Mouse (Mus musculus) limb, embryonic 10.5 days (tissue): ENCODE data around the gene Prdm10. TPM values are rescaled to one million over a fixed set of nuclear protein-coding genes. Genes with fewer than 3 reads are reported as not detected.

Source experiments
- DNase-seq: peaks from one replicate; pipeline ENCODE4 v3.0.0-alpha.2; 2017; ENCODE audit warnings: low spot score
- H3K27ac ChIP-seq: fragments of 300-500 bp; sonication (generic); 2 replicates; pipeline ENCODE4 v1.5.1; 2016; ENCODE audit warnings: mild to moderate bottlenecking
- H3K27me3 ChIP-seq: fragments of 300-500 bp; sonication (generic); 2 replicates; pipeline ENCODE4 v1.6.1; 2016; ENCODE audit warnings: low read depth, mild to moderate bottlenecking; ENCODE audit not compliant: poor library complexity, severe bottlenecking
- H3K36me3 ChIP-seq: fragments of 300-500 bp; sonication (generic); 2 replicates; pipeline ENCODE4 v1.6.1; 2016; ENCODE audit warnings: mild to moderate bottlenecking, moderate library complexity
- H3K4me1 ChIP-seq: fragments of 300-500 bp; sonication (generic); 2 replicates; pipeline ENCODE4 v1.6.1; 2016
- H3K4me3 ChIP-seq: fragments of 300-500 bp; sonication (generic); 2 replicates; pipeline ENCODE4 v1.5.1; 2016; ENCODE audit warnings: mild to moderate bottlenecking, moderate library complexity
- H3K9me3 ChIP-seq: fragments of 300-500 bp; sonication (generic); replicated peaks from 2 replicates; pipeline ENCODE4 v1.6.1; 2016; ENCODE audit warnings: mild to moderate bottlenecking
- WGBS: fragments of 180-500 bp; shearing (Covaris S2); methylation state at CpG from one replicate; pipeline ENCODE4 v1.1.7; 2016; 5-methylcytosine and 5-hydroxymethylcytosine counted together
- polyA plus RNA-seq: library from polyadenylated mRNA; unstranded; fragments of >200 nt; fragmentation: Nextera tagmentation; extraction: Ambion mirVana; gene quantifications from 2 replicates; pipeline ENCODE4 v1.2.1, GENCODE M21; 2016

Prdm10 gene
- polyA plus RNA-seq, 1 experiment from 2014 or later: 7.3 TPM

DNA sequence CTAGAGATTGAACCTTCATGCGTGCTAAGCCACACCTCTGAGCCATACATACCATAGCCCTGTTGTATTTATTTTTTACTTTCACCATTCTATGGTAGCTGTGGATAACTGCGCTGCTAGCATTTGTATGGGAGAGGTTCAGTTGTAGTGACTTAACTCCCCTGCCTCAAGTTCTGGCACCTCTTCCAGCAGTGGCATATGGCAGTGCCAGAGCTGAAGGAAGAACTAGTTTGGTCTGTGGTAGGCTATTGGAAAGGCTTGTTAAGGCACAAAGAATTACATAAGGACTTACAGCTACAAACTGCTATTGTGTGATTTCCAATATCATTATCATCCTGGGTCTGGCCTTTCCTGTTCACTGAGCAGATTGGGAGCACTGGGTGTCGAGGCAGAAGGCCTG lies 16.0 kb downstream of the Prdm10 start:
- Histone ChIP-seq H3K36me3 (no peaks in the 10 kb centered on the region), H3K4me1 (peaks cover 13% of the 10 kb centered on the region), H3K9me3 (no peaks in the 10 kb centered on the region), H3K27me3 (no peaks in the 10 kb centered on the region), H3K4me3 (no peak overlapping the region), H3K27ac (no peak overlapping the region)
- WGBS: 92% methylated on average over 3 of the region's 3 CpGs
- no peak for DNase-seq

DNA sequence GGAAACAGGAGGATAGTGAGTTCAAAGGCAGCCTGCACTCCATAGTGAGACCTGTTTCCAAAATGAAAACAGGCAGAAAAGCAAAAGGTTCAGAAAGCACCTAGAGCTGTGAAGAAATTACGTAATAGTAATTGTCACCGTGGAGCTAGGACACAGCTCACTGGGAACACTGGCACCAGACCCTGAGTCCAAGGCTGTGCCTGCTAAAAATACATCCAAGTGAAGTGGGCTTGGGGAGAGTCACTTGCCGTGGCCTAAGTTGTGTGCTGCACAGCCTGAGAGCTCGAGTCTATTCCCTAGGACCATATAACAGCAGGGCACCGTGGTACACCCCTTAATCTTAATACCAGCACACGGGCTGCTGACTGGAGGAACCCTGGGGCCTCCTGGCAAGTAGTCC lies 18.4 kb downstream of the Prdm10 start:
- no peak for DNase-seq
- H3K9me3 ChIP-seq: no peaks in the 10 kb centered on the region
- H3K27ac ChIP-seq: no peak overlapping the region
- H3K27me3 ChIP-seq: no peaks in the 10 kb centered on the region
- WGBS: 79% methylated on average over 6 of the region's 6 CpGs
- no peaks in the 10 kb centered on the region for H3K36me3 ChIP-seq
- H3K4me1 ChIP-seq: peaks cover 3% of the 10 kb centered on the region
- no peak overlapping the region for H3K4me3 ChIP-seq

DNA sequence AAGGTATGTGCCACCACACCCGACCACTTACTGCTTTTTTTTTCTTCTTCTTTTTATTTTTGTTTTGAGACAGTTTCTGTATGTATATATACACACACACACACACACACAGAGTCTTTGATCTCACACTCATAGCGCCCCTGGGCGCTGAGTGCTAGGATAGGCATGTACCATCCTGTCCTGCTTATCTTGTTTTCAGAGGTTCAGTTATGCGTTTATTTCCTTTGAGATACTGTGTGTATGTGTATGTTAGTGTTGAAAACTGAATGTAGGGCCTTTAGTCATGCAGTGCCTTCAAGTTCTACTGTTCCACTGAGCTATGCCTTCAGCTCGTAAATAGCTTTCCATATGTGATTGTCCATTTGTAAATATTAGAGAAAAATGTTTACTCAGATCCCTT lies 20.2 kb downstream of the Prdm10 start:
- DNase-seq: no peak
- Histone ChIP-seq H3K4me3 (no peak overlapping the region), H3K27ac (no peak overlapping the region), H3K27me3 (no peaks in the 10 kb centered on the region), H3K9me3 (no peaks in the 10 kb centered on the region), H3K36me3 (no peaks in the 10 kb centered on the region), H3K4me1 (peaks cover 3% of the 10 kb centered on the region)
- 88% methylated on average over 5 of the region's 5 CpGs for WGBS

DNA sequence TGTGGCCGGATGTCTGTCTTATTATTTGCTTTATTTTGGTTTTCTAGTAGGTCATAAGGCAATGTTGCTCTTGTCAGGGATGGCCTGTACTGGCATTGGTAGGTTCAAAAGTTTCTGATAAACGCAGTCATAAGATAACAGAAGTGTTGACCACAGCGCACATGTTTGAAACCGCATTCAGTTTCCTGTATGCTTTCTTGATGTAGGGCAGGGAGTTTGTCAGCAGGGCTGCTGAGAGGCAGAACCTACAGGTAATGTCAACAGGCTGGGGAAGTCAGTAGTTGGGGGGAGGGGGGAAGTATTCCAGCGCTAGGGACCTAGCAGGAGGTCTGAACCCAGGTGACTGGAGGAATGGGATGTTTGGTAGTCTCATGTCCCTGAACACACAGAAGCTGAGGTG lies 20.8 kb downstream of the Prdm10 start:
- Histone ChIP-seq H3K27me3 (no peaks in the 10 kb centered on the region), H3K4me1 (peaks cover 3% of the 10 kb centered on the region), H3K36me3 (no peaks in the 10 kb centered on the region), H3K9me3 (no peaks in the 10 kb centered on the region), H3K27ac (no peak overlapping the region), H3K4me3 (no peak overlapping the region)
- DNase-seq: no peak
- 79% methylated on average over 5 of the region's 5 CpGs for WGBS

DNA sequence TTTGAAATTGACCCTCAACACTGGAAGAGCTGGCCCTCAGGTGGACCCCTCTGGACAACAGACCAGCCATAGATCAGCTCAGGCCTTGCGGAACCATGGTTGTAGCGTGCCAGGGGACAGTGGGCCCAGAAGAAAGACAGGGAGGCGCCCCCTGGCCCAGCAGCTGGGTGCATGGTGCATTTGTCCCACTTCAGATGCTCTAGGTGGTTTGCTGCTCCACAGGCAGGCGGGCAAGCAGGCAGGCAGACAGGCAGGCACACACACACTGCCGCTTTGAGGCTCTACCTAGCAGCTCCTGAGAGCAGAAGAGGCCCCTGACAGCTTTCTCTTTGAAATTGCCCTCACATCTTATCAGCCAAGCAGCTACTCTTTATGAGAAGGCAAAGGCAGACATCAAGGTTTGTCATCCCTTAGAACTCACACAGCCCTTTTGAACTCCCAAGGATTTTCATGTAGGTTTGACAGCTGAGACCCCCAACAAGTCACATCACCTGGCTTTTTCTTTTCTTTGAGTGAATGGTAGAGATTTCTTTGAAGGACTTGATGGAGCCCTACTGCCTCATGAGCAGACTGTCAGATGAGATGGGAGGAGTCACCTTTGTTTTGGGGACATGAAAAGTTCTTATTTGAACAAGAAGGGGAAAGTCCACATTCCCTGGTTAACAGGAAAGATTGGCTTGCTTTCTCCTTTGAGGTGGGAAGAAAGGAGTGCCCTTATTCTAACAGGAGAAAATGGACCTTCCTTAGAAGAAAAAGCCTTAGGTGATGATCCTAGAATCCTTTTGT lies 21.4 kb downstream of the Prdm10 start:
- no peak for DNase-seq
- peaks cover 3% of the 10 kb centered on the region for H3K4me1 ChIP-seq
- WGBS: 79% methylated on average over 5 of the region's 5 CpGs
- H3K27ac ChIP-seq: no peak overlapping the region
- no peak overlapping the region for H3K4me3 ChIP-seq
- H3K9me3 ChIP-seq: no peaks in the 10 kb centered on the region
- peaks cover 2% of the 10 kb centered on the region; the same call in 1 of the 2 replicates for H3K36me3 ChIP-seq
- no peaks in the 10 kb centered on the region for H3K27me3 ChIP-seq

DNA sequence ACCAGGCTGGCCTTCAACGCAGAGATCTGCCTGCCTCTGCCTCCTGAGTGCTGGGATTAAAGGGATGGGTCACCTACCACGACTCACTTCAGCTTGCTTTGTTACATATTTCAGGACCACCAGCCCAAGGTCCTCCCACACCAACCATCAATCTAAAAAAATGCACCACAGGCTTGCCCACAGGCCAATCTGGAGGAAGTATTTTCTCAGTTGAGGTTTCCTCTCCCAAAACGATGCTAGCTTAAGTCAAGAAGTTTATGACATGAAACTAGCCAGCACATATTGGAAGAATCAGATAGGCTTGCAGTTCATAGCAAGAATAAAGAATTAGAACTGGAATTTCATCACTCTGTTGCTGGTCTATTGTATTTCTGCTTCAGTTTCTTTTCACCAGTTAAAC lies 24.0 kb downstream of the Prdm10 start:
- Histone ChIP-seq H3K27ac (no peak overlapping the region), H3K4me3 (no peak overlapping the region), H3K27me3 (no peaks in the 10 kb centered on the region), H3K4me1 (peaks cover 3% of the 10 kb centered on the region), H3K9me3 (no peaks in the 10 kb centered on the region), H3K36me3 (peaks cover 2% of the 10 kb centered on the region; the same call in 1 of the 2 replicates)
- DNase-seq: no peak
- 85% methylated on average over 3 of the region's 3 CpGs for WGBS

DNA sequence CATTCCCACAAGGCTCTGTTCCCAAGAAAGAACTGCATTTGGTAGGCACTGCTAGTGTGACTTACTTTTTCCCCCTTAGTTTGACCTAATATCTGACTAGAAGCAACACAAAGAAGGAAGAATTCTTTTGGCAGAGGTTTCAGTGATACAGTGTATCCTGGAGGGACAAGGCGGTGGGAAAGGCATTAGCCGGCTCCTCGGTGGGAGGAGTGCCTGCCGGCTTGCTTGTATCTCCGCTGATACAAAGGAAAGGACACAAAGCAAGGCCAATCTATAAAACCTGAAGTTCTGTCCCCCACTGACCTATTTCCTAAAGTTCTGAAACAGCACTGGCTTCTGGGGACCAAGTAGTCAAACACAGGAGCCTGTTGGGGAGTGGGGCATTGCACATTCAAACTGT lies 24.8 kb downstream of the Prdm10 start:
- no peaks in the 10 kb centered on the region for H3K27me3 ChIP-seq
- 94% methylated on average over 5 of the region's 5 CpGs for WGBS
- no peak overlapping the region for H3K27ac ChIP-seq
- no peak for DNase-seq
- no peaks in the 10 kb centered on the region for H3K9me3 ChIP-seq
- peaks cover 3% of the 10 kb centered on the region for H3K4me1 ChIP-seq
- H3K36me3 ChIP-seq: peaks cover 2% of the 10 kb centered on the region; the same call in 1 of the 2 replicates
- H3K4me3 ChIP-seq: no peak overlapping the region

DNA sequence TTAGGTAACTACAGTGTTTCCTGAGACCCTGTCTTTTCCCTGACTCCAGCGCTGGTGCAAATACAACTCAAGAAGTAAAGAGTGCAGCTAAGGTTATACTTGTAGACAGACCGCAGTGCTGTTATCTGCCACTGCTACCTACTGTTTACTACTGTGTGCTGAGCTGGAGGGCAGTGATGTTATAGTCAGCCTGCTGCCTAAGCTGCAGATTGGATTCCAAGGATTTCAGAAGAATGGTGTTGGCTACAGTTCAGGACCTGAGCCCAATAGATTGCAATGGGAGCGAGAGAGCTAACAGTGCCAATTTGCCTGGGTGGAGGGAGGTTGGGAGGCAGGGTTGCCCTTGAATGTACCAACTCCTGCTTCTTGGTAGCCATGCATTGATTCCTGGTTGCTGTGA lies 25.5 kb downstream of the Prdm10 start:
- Histone ChIP-seq H3K36me3 (peaks cover 2% of the 10 kb centered on the region; the same call in 1 of the 2 replicates), H3K27me3 (no peaks in the 10 kb centered on the region), H3K4me1 (peaks cover 3% of the 10 kb centered on the region), H3K4me3 (no peak overlapping the region), H3K9me3 (no peaks in the 10 kb centered on the region), H3K27ac (no peak overlapping the region)
- 92% methylated on average over 3 of the region's 3 CpGs for WGBS
- DNase-seq: no peak

DNA sequence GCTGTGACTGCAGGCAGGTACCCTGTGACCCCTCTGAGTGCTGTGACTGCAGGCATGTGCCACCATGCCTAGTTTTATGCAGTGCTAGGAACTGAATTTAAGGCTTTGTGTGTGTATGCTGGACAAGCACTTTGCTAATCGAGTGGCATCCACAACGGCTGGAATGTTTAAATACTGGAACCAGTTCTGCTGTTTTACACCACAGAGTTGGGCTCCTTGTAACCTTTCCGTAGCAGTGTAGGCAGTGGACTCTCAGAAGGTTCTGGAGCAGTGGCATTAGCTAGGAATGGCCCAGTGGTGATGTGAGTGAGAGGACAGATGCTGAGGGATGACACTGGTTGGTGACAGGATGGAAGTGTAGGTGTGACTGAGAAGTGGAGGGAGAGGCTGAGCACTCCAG lies 26.9 kb downstream of the Prdm10 start:
- H3K27ac ChIP-seq: no peak overlapping the region
- DNase-seq: no peak
- H3K4me1 ChIP-seq: no peaks in the 10 kb centered on the region
- peaks cover 2% of the 10 kb centered on the region; the same call in 1 of the 2 replicates for H3K36me3 ChIP-seq
- no peaks in the 10 kb centered on the region for H3K27me3 ChIP-seq
- H3K9me3 ChIP-seq: no peaks in the 10 kb centered on the region
- H3K4me3 ChIP-seq: no peak overlapping the region
- WGBS: 92% methylated on average over 3 of the region's 3 CpGs

DNA sequence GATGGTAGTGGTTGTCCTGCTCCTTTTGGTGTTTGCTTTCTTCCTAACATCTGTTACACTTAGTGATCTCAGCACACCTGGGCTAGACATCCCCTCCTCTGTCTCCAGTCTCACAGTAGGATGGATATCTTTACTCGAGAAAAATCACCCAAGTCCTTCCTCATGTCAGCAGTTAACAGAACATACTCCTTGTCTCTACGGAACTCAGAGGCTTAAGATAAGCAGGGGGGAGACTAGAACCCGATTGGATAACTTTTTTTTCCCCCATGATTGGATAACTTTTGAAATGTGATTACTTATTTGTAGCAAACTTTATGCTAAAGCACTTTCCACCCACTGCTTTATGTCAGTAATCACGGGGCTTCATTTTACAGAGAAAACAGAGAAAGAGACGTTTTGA lies 28.7 kb downstream of the Prdm10 start:
- Histone ChIP-seq H3K4me3 (no peak overlapping the region), H3K4me1 (no peaks in the 10 kb centered on the region), H3K36me3 (peaks cover 2% of the 10 kb centered on the region; the same call in 1 of the 2 replicates), H3K27me3 (no peaks in the 10 kb centered on the region), H3K9me3 (no peaks in the 10 kb centered on the region), H3K27ac (no peak overlapping the region)
- WGBS: 88% methylated on average over 5 of the region's 5 CpGs
- DNase-seq: no peak

DNA sequence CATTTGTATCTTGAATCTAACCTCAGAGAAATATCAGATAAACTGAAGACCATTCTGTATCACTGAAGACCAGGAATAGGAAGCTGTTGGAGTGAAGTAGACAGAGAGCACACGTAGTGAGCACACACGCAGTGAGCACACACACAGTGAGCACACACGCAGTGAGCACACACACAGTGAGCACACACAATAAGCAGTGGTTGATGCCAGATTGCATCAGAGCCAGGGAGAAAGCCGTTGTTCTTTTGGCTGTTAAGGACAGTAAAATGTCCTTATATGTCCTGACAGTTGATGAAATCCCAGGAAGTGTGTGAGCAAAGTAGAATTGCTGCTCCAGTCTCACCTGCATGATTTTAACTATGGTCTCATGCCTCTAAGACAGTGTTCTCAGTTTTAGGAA lies 30.3 kb downstream of the Prdm10 start:
- Histone ChIP-seq H3K4me1 (no peaks in the 10 kb centered on the region), H3K9me3 (no peaks in the 10 kb centered on the region), H3K27ac (no peak overlapping the region), H3K36me3 (peaks cover 2% of the 10 kb centered on the region; the same call in 1 of the 2 replicates), H3K4me3 (no peak overlapping the region), H3K27me3 (no peaks in the 10 kb centered on the region)
- 92% methylated on average over 4 of the region's 4 CpGs for WGBS
- DNase-seq: no peak

DNA sequence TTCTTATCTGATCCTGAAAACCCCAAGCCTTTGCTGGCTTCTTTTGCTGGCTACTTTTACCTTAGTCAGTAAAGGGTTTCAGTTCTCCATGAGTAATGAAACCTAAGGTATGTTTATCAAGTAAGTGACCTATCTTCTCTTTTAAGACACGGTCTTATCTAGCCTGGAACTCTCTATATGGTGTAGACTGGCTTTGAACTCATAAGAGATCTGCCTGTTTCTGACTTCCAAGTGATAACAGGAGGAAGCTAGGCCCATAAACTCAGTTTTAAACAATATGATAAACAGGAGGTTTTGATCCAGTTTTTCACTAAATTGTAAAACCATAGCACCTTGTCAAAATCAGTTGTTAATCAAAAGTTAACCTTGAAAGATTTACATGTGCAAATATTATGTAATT lies 33.5 kb downstream of the Prdm10 start:
- WGBS: 84% methylated on average over 1 of the region's 1 CpGs
- H3K4me3 ChIP-seq: no peak overlapping the region
- H3K9me3 ChIP-seq: no peaks in the 10 kb centered on the region
- no peaks in the 10 kb centered on the region for H3K27me3 ChIP-seq
- no peak for DNase-seq
- no peaks in the 10 kb centered on the region for H3K36me3 ChIP-seq
- H3K27ac ChIP-seq: no peak overlapping the region
- no peaks in the 10 kb centered on the region for H3K4me1 ChIP-seq

DNA sequence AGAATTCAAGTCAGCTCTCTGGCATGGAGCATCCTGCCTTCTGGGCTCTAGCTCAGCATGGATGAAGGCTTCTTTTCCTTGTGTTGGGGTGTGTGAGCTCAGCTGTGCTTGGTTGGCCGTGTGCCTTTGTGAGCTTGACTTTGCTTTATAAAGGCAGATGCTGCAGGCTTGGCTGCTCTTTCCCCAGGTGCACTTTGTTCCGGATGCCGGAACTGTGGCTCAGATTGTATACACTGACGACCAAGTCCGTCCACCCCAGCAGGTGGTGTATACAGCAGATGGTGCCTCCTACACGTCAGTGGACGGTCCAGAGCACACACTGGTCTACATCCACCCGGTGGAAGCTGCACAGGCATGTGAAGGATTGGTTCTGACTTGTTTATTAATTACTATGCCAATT lies 35.6 kb downstream of the Prdm10 start:
- no peaks in the 10 kb centered on the region for H3K9me3 ChIP-seq
- no peak overlapping the region for H3K27ac ChIP-seq
- DNase-seq: no peak
- no peaks in the 10 kb centered on the region for H3K4me1 ChIP-seq
- WGBS: 85% methylated on average over 8 of the region's 8 CpGs
- H3K4me3 ChIP-seq: no peak overlapping the region
- H3K27me3 ChIP-seq: no peaks in the 10 kb centered on the region
- no peaks in the 10 kb centered on the region for H3K36me3 ChIP-seq

DNA sequence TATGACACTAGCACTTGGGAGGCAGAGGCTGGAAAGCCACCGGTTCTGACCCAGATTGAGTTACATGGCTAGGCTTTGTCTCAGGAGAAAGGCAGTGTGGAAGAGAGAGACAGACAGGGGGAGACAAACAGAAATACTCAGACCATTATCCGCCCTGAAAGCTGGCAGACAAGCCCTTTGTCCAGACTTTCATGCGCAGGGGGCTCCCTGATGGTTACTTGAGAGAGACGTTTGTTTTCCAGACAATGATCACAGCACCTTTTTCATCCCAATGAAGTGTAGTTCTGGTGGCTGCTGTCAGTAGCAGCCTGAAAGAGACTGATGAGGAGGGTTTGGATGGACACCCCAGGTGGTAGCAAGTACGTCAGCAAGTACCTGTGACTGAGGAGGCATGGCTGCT lies 38.6 kb downstream of the Prdm10 start:
- no peak for DNase-seq
- Histone ChIP-seq H3K4me1 (no peaks in the 10 kb centered on the region), H3K27me3 (no peaks in the 10 kb centered on the region), H3K36me3 (no peaks in the 10 kb centered on the region), H3K27ac (no peak overlapping the region), H3K9me3 (no peaks in the 10 kb centered on the region), H3K4me3 (no peak overlapping the region)
- WGBS: 77% methylated on average over 5 of the region's 5 CpGs
